Mouse (Mus musculus): ENCODE results near the gene Lyst.
"Not testable (repeated sequence)": the region's sequence is repeated elsewhere in the genome, so short reads cannot be mapped to it uniquely, and the experiment has no call there.

Gene Lyst

DNA sequence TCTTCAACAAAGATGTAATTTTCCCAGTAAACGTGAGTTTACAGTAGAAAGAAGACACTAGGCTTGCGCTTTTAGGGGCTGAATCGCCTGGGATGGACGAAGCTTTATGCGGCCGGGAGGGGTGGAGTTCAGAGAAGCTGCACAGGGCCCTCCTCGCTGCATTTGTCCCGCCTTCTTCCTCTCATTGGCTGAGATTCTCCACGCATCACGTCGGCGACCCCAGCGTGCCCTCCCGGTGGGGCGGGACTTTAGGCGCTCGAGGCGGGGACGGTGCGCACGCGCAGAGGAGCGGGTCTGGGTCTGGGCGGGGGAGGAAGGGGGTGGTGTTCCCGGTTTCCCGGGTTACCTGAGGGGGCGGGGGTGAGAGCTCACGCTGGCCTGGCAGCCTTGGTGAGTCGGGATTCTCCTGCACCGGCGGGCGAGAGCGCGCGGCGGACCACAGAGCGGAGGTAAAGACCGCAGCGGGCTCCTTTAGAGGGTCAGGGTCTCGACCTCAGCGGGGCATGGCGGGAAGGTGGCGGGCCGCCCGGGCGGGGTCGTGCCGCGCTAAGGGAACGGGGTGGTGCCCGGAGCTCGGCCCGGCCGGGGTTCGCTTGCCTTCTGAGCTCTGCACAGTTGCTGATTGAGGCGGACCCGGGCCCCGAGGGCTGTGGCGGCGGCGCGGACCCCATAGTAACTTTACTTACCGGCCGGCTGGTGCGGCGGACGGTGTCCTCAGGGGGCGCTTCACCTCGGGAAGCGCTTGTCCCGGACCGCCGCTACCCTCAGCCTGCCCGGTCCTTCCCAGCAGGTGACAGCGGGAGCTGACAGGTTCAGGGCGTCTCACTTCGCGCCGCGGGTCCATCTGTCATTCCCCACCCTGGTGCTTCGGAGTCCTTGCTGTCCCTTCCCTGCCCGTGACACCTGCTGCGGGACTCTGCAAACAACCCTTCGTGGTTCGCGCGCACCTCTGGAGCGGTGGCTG is at the start of gene Lyst:
Lyst (plus strand) TSS at position 350 of the 964 bp plus-strand sequence.
- peak; percentile 99 for DNase-seq (ENCODE audit: inconsistent ontology term)

DNA sequence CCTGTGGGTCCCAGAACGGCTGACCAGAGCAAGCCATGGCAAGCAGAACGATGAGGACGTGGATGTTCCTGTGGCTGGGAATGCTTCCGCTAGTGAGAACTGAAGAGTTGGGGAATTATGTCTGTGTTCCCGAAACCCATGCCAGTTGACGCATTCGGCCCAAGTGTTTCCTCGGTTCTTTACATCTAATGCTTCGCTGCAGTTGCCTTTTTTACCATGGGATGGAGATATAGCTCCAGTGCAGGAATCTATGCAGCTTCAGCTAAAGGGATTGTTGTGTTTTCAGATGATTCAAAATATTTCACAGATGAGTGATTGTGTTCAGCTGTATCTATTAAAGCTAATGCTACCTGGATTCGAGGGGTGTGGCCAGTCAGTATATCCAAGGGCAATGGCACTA is 47.1 kb upstream of the Lyst start:
- DNase-seq (ENCODE audit: inconsistent ontology term), result not testable (repeated sequence)

DNA sequence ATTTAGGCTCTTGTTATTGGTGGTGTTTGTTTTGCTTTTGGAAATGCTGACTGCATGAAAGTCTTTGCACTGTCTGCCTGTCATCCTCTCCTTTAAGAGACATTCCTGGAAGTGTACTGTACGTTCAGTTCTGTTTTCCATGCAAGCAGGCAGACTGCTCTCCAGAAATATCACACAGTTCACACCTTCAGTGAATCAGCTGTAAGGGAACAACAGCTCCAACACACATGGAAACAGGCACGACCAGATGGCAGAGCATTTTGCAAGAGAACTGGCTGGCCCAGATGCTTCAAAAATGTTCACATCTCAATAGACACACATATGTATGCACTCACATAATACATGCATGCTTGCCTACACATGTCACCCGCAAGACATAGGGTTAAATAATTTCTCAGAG is 43.4 kb upstream of the Lyst start:
- DNase-seq (ENCODE audit: inconsistent ontology term), result no peak

DNA sequence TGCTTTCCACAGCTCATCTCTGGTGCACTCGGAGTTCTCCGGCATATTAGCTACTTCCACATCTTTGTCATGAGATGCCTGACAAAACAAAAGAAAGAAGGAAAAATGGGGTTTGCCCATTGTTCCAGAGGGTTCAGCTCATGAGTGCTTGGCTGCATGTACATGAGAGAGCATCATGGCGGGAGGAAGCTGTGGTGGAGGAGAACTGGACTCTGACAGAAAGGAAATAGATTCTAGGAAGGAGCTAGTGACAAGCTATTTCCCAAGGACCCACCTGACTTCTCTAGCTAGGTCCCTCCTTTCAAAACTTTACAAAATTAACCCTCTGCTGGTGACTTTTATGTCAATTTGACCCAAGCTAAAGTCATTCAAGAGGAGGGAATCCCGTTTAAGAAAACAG is 42.3 kb upstream of the Lyst start:
- DNase-seq (ENCODE audit: inconsistent ontology term), result no peak

DNA sequence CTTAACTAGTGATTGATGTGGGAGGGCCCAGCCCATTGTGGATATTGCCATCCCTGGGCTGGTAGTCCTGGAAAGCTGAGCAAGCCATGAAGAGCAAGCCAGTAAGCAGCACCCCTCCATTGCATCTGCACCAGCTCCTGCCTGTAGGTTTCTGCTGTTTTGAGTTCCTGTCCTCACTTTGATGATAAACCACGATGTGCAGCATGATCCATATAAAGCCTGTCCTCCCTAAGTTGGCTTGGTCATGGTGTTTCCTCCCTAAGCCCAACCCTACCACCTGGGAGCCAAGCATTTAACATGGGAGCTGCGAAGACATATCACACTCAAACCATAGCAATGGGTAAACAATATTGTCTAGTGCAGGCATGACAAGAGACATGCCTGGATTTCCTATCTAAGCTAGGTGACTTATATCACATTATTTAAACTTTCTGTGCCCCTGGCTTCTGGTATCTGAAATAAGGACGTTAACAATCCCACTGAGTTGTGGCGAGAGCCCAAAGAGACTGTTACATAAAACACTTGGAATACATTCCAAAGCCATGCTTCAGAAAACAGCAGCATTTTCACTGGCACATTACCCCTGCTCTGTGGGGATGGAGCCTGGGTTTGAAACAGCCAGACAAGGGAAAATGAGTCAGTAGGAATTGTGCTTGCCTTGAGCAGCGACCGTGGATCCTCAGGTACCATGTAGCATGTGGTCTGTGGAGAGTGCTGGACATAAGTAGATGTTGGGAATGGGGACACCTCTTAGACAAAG is 41.6 kb upstream of the Lyst start:
- DNase-seq (ENCODE audit: inconsistent ontology term), result peak; percentile 61

DNA sequence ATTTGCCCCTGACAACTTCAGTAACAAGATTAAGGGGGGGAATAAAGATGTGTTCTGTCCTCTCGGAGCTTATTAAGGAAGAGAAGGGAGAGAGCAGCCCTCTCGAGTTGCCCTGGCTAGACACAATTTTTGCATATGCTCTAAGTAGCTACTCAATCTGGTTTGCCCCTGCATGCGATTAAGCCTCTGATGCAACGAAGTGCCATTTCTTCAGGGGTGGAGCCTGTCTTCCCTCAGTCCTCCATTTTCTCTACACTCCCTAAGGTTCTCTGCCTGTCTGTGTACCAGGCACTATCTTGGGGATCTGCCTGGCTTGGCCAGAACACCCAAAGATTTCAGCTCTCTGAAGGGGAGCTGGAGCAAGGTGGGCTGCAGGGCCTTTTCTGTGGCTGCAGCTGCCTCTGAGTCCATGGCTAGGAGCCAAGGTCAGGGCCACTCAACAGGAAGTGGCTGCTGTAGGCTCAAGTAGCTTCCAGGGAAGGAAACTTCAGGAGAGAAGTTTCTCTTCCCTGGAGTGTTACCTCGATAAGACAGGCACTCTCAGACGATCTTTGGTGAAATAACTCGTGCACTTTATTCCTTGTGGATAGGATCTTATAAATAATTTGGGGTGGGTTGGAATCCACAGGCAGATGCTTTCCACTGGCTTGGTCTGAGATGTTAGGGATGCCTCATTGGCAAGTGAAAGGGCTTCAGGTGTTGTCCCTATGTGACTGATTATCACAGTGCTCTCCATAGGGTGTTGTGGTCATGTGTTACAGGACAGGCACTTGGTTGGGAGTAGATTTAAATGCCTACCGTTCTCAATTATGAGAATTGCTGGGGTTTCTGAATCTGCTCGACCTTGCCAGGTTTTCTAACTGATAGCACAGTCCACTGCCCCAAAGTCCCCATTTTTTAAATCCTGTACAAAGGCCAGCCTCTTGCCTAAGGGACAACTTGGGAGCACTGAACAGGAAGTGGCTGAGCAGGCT is 40.2 kb upstream of the Lyst start:
- no peak for DNase-seq (ENCODE audit: inconsistent ontology term)

DNA sequence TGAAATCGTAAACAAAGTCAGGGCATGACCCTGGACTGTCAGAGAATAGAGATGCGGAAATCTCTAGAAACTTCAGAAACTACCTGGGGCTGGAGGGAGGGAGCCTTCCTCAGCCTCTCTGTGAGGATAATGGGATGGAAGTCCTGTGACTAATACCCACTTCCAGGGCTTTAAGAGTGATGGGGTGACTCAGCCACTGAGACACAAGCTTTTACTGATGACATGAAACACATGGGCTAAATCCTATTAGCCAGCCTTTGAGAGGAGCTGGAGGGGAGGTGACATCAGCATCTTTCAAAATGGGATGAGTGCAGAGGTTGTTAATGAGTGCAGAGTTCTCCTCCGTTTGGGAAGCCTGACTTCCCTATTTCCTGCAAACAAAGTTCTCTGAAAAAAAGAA is 38.2 kb upstream of the Lyst start:
- DNase-seq (ENCODE audit: inconsistent ontology term), result peak; percentile 42

DNA sequence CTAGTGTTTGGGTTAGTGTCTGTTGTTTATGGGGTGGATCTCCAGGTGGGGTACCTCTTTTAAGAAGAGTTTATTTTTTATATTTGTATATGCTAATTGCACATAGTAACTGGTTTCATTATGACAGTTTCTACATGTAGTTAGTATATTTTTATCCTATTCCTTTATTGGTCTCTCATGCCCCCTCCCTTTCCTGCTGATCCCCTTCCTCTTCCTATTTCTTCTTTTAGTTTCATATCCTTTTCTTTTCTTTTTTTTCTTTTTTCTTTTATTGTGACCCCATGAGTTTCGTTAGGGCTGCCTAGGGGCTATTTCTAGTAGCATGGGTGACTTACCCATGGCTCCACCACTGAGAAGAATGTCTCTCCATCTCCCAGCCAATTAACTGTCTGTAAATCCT is 36.5 kb upstream of the Lyst start:
- DNase-seq (ENCODE audit: inconsistent ontology term), result no peak

DNA sequence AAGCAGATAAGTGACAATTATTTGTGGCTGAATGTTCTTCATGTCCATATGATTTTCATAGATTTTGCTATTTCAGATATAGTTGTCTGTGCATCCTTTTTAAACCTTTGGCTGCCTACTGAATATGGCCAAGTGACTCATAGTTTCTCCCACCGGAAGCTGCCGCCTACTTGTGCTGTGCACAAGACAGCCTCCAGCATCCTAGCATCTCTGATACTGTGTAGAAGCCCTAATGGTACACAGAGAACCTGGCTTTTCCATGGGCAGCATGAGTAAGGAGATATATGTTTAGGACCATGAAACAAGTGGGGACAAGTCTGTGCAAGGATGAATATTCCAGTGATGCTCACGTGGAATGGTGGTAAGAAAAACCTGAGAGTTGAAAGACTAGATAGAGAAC is 35.0 kb upstream of the Lyst start:
- no peak for DNase-seq (ENCODE audit: inconsistent ontology term)

DNA sequence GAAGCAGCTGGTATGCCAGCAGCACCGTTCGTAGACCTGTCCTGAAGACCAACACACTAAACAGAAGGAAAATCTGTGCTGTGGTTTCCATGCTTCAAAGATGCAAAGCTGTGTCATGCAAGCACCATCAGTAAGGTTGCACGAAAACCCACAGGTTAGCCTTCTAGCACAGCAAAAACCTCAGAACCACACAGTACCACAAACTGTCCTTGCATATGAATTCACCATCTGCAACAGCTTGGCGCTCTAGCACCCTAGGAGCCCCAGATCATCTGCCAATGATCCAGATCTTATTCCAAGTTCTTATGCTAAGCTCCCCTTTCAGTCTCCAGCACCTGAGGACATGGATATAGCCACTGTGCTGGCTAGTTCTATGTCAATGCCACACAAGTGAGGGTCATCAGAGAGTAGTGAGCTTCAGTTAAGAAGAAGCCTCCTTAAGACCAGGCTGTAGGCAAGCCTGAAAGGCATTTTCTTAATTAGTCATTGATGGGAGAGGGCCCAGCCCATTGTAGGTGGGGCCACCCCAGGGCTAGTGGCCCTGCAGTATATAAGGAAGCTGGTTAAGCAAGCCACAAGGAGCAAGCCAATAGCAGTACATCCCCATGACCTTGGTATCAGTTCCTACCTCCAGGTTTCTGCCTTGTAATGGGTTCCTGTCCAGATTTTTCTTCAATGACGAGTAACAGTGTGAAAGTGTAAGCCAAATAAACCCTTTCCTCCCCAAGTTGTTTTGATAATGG is 33.0 kb upstream of the Lyst start:
- no peak for DNase-seq (ENCODE audit: inconsistent ontology term)

DNA sequence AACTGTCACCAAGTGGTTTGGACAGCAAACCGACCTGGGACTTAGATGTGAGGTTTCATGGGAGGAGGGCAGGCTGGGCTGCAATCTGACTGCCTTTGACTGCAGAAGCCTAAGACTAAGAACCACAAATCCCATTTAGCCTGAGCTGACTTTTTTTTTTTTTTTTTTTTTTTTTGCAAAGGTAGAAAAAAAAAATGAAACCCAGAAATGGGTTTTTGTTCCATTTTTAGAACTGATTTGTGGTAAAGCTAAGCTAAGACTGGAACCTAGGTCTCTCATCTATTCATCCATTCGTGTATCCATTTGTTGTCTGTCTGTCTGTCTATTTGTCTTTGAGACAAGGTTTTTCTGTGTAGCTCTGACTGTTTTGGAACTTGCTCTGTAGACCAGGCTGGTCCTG is 31.9 kb upstream of the Lyst start:
- DNase-seq (ENCODE audit: inconsistent ontology term), result no peak

DNA sequence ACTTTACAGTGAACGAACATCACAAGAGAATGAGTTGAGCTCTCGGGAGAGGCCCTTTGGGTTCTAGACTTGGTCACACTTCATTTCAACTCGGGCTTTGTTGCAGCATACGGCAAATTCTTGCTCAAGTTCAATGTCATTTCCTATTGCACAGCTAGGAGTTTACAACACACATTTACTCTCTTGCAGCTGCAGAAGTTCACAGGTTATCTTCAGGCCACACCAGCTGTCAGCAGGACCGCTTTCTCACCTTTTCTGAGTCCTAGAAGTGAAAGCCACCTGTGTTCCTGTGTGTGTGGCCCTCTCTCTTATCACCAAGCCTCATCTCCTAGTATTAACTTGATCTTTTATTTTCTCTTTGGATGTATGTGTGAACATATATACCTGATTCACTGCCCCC is 31.3 kb upstream of the Lyst start:
- DNase-seq (ENCODE audit: inconsistent ontology term), result no peak

DNA sequence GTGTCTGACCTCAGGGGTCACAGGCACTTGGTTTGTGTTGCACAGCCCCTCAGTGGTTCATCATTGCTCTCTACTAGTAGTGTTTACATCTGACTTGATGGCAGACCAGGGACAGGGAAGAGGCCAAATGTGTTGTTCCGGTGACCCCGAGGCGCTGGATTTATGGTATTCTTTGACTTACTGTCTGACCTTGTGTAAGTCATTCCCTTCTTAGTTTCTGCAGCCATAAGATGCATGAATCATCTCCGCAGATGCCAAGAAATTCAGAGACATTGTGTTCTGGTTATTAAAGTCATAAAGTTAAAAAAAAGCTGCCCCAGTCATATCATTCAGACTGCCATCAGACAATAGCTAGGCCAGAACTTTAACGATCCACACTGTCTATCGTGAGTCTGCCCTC is 27.6 kb upstream of the Lyst start:
- DNase-seq (ENCODE audit: inconsistent ontology term), result no peak

DNA sequence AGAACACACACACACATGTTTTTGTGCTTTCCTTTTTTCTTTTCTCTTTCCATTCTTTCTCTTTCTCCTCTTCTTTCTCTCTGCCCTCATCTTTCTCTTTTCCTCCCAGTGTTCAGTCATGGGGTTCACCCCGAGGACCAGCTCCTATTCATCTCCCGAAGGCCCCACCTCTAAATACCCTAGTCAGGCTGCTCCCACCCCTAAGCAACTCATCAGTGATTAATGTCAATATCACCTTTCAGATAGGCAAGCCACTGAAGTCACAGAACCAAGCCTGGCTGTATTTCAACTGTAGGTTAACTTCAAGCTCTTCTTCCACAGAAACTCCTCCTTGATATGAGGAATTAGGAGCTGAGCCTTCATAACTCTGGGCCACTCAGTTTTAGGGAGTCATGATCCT is 26.1 kb upstream of the Lyst start:
- DNase-seq (ENCODE audit: inconsistent ontology term), result no peak

DNA sequence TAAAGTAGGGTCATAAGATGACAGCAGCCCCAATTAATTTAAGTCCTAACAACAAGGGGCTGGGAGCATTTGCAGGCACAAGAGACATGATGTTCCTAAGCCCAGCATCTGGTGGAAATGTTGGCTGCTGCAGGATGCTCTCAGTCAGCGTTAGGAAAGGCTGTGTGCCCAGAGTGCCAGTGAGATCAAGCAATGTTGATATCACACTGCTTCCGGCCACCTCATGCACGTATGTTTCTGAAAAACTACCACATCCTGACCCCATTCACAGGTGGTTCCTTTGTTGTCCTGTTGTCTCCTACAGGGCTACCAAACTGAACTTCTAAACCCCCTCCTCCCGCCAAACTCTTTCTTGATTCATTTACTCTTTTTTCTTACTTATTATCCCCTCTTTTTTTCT is 25.7 kb upstream of the Lyst start:
- DNase-seq (ENCODE audit: inconsistent ontology term), result no peak

DNA sequence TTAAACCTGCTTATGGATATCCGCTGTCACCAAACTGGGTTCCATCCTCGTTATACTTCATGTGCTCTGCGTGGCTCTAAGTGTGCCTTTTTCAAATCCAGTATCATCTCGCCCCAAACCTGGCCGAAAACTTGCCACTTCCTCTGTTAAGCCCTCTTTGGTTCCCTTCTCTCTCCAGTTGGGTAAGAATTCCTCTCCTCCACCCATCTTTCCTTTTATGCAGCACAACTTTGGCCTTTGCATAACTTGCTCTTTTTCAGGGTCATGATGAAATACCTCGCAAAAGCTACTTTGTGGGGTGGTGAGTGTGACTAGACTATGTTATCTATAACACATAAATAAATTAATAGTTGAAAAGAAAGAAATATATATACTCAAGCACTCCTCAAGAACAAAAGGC is 22.6 kb upstream of the Lyst start:
- no peak for DNase-seq (ENCODE audit: inconsistent ontology term)

DNA sequence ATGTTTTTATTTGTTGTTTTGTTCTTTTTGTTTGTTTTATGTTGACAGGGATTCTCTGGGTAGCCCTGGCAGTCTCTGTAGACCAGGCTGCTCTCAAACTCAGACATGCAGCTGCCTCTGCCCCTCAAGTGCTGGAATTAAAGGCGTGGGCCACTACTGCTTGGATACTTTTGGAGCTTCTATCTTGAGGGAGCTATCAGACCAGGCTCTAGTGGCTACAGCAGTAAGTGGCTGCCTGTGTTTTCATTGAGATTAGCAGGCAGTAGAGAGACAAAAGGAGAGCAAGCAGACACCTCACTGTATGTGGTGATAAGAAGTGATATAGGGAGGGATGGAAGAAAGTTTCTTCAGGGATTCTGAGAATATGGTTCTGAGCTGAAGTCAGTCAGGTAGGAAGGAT is 21.4 kb upstream of the Lyst start:
- DNase-seq (ENCODE audit: inconsistent ontology term), result no peak

DNA sequence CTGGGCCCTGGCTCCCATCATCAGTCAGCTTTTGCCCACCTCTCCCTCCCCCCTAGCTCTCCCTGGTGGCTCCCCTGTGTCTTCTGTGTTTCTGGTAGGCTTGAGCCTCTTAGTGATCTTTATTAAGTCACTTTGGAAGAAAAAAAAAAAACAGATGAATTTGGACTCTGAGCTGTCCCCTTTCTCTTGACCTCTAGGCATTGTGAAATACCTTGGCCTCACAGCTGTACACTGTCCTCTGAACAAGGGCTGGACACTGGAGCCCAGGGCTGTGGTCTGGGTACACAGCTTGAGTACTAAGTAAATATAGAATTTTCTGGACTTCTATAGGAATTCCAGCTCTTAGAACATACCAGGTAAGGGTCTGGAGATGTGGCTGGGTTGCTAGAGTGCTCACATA is 20.6 kb upstream of the Lyst start:
- DNase-seq (ENCODE audit: inconsistent ontology term), result no peak

DNA sequence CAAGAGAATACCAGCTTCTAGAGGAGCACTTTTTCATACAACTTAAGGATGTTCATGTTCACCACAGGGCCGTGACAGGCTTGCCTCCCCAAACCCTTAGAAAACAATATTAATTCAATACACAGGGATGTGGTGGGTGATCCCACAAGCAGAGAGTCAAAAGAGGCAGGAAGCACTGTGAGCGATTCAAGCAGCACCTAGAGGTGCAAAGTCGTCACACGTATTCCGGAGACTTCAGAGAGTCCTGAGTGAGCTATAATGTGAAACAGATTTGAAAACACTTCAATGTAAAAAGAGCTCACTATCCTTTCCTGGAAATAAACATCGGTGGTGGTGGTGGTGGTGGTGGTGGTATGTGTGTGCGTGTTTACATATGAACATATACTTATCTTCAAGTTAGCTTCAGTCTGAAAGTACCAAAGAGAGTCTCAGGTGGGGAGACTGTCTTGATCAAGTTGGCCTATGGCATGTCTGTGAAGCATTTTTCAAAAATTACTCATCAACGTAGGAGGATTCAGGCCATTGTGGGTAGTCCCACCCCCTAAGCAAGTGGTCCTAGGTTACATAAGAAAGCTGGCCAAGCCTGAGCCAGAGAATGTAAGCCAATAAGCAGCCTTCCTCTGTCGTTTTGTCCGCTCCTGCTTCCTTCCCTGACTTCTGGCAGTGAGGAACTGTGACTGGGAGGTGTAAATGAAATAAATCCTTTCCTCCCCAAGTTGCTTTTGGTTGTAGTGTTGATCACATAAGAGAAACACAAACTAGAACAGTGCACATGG is 17.9 kb upstream of the Lyst start:
- peak; percentile 65 for DNase-seq (ENCODE audit: inconsistent ontology term)

DNA sequence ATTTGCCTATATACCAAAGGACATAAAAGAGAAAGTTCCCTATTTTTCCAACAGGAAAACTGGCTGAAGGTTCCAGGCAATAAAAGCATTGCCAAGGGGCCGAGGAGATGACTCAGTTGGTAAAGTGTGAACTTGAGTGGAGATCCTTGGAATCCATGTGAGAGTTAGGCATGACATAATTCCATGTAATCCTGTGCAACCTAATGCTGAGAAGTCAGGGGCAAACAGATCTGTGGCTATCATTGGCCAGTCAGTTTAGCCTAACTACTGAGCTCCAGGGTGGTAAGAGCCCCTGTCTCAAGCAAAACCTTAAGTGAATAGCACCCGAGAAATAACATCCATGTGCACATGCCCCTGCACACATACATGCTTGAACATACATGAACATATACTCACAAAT is 17.3 kb upstream of the Lyst start:
- no peak for DNase-seq (ENCODE audit: inconsistent ontology term)

Measured in Muller cell, postnatal 12 days (primary cell).